Mouse (Mus musculus) spleen, adult 18-20 months (tissue): ENCODE data around the gene Mrpl39.

Experiments used
- DNase-seq, 2 experiments: peaks; one replicate each; pipeline ENCODE4 v3.0.0; 2022; ENCODE audit warnings: mixed read lengths in 2 of 2

The Mrpl39 gene

DNA sequence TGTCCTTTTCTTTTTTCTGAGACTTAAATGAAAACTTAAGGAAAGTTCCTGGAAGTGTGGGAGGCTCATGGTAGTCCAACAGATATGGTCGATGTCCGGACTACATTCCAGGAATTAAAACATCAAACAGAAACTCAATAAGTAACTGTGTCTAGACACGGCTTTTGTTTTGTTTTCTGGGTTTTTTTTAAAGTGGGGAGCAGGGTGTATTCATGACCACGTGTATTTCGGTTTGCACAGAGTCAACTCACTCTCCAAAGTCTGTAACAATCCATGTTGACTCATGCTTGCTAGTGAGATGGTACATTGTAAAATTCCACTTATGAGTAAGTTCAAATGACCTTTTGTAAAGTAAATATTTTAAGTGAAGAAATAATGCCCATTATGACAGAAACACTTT, 54.8 kb downstream of the Mrpl39 start:
- no peak for DNase-seq

- DNase-seq = no peak
Measured at GRCm38 (mm10) chr16:84677292-84677691, 58.2 kb downstream of the Mrpl39 start.
